Mouse (Mus musculus): Measurements from ENCODE around the gene Evc.
A peak's percentile ranks its signal among the peaks of the same experiment; 100 is the strongest.

Evc gene

DNA sequence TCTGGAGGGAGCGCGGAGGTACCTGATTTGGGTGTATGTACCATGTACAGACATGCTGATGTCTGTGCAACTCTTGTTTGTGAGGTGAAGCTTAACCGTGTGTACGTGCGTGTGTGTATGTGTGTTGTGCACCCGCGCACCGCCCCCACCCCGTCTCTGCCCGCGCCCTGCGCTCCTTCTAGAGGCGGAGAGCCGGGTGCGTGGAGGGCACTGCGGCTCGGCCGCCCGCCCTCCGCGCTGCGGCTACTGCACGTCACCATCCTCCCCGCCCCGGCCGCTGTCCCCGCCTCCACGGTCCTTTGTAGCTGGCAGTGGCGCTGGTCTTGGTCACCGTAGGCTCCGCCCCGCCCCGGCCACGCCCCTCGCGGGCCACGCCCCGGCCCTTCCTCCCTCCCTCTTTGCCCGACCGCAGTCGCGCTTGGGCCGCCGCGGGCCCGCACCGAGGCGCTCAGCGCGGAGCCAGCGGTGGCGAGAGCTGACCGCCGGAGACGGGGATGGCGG lies 95.0 kb downstream of the Evc start, which contains the start of gene Crmp1:
TSS of gene Crmp1 (plus strand) at position 290 of the 501 bp plus-strand sequence.
- peak; percentile 83 to 85 for DNase-seq (ENCODE audit: low spot score in 2 of 2)

DNA sequence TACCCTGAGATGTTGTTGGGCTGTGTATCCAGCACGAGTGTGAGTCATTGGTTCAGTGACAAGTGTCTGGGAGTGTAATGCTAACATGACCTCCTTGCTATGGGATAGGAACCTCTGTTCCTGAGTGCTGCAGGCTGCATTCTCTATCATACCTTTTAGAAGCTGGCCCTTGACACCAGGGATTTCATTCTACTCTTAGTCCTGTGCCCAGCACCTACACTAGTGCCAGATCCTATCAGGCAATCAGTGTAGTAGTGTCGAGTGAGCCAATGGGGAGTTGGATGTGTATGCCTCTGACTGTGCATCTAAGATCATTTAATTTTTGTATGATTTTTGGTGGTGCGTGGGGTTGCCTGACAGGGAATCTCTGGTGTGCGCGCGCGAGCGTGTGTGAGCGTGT lies 95.5 kb downstream of the Evc start:
- no peak for DNase-seq (ENCODE audit: low spot score in 2 of 2)

DNA sequence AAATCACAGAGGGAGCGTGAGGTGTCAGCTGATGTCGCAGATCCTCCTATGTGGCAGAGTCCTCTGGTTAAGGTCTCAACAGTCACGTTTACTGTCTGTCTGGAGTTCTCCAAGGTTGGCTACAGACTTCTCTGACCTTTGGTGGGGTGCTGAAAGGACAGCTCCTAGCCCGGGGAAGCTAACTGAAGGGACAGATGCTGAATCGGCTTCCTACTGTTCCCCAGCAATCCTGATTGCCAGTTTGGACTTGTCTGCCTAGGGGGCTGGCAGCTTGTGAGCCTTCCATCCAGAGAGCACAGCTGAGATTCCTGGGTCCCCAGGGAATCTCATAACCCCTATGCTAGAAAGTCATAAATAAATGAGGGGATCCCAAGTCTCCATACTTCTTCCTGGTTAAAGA lies 96.1 kb downstream of the Evc start:
- DNase-seq (ENCODE audit: low spot score in 2 of 2): no peak

Data from frontal cortex, postnatal 10 days (tissue).